Mouse (Mus musculus): ENCODE results near the gene Atp8b2.

DNA sequence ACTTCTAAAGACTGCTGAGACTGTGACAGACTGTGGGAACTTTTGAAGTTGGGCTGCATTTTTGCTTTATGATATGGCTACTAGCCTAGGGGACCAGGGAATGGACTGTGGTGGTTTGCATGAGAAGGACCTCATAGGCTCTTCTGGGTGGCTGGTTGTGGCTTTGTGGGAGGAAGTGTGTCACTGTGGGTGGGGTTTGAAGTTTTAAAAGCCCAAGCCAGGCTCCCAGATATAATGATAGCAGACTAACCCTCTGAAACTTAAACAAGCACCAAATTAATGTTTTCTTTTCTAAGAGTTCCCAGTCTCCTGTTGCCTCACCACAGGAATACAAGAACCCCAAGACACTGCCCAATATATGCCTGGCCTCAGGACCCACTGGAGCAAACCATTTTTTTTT is 13.6 kb upstream of the Atp8b2 start:
- no peak for TF ChIP-seq CTCF (IDR thresholded peaks at IDR 0.05; ENCODE audit: borderline replicate concordance, extremely low read depth, insufficient read depth, insufficient read length)
- no peak for TF ChIP-seq POLR2A (IDR thresholded peaks at IDR 0.05; ENCODE audit: borderline replicate concordance, extremely low read depth, insufficient read depth, insufficient read length, poor library complexity, severe bottlenecking)
